Mouse (Mus musculus) adrenal gland, postnatal 14 days (tissue): ENCODE measurements around the gene Kctd5. TPM values are rescaled to one million over a fixed set of nuclear protein-coding genes. Genes with fewer than 3 reads are reported as not detected.
"Not testable (repeated sequence)": the region's sequence is repeated elsewhere in the genome, so short reads cannot be mapped to it uniquely, and the experiment has no call there.

Experiments
- DNase-seq: peaks from one replicate; pipeline ENCODE4 v3.0.0; 2021; ENCODE audit warnings: mixed read lengths
- long read RNA-seq, 2 experiments: library from polyadenylated mRNA; stranded (forward); transcript quantifications; one replicate each; pipeline ENCODE4 v2.0.0; 2021
- total RNA-seq: library from RNA; stranded (reverse); gene quantifications from 2 replicates; pipeline ENCODE4 v1.2.3, GENCODE M21; 2021

Gene Kctd5
- 19.1 and 21.9 TPM in 2 replicates for total RNA-seq
- long read RNA-seq, experiment 1, transcript Kctd5-201 (6 exons, 2,443 nt): major isoform, 65 of 69 reads
- long read RNA-seq, experiment 1, partial matches to known transcripts: 1 of 69 reads
- long read RNA-seq, experiment 1, other reads (novel, unspliced or antisense): 3 of 69 reads
- long read RNA-seq, experiment 2, transcript Kctd5-201 (6 exons, 2,443 nt): major isoform, 40 of 44 reads
- long read RNA-seq, experiment 2, partial matches to known transcripts: 0 of 44 reads
- long read RNA-seq, experiment 2, other reads (novel, unspliced or antisense): 4 of 44 reads

GRCm38 (mm10) chr17:24072919-24073696 is at the start of gene Kctd5:
Gene Kctd5 (minus strand): TSS chr17:24073485.
- peak; percentile 97 for DNase-seq

- no peak for DNase-seq
These were observed 46.2 kb upstream of the Kctd5 start for GRCm38 (mm10) chr17:24119446-24119845.

GRCm38 (mm10) chr17:24113031-24113430 is 39.7 kb upstream of the Kctd5 start:
- no peak for DNase-seq

- no peak for DNase-seq
These were observed 38.0 kb upstream of the Kctd5 start for GRCm38 (mm10) chr17:24111256-24111655.

- DNase-seq: no peak
These were observed 35.6 kb upstream of the Kctd5 start for GRCm38 (mm10) chr17:24108896-24109295.

- DNase-seq: no peak
These were observed 31.8 kb upstream of the Kctd5 start for GRCm38 (mm10) chr17:24105111-24105510.

- DNase-seq: no peak
These were observed 25.1 kb upstream of the Kctd5 start for GRCm38 (mm10) chr17:24098354-24098753.

GRCm38 (mm10) chr17:24090575-24090974 is 17.3 kb upstream of the Kctd5 start:
- no peak for DNase-seq

- not testable (repeated sequence) for DNase-seq
These were observed 13.1 kb upstream of the Kctd5 start for GRCm38 (mm10) chr17:24086399-24086798.

GRCm38 (mm10) chr17:24084593-24084992 is 11.3 kb upstream of the Kctd5 start:
- DNase-seq: no peak

GRCm38 (mm10) chr17:24077101-24077500 is 3.8 kb upstream of the Kctd5 start:
- DNase-seq: no peak

GRCm38 (mm10) chr17:24069531-24069930 is 3.8 kb downstream of the Kctd5 start:
- DNase-seq: no peak

- DNase-seq: no peak
These were observed 5.0 kb downstream of the Kctd5 start for GRCm38 (mm10) chr17:24068271-24068670.

GRCm38 (mm10) chr17:24062459-24063155 is 10.7 kb downstream of the Kctd5 start:
- DNase-seq: no peak

- DNase-seq: no peak
These were observed 15.5 kb downstream of the Kctd5 start for GRCm38 (mm10) chr17:24057730-24058245.

GRCm38 (mm10) chr17:24056636-24057625 is 16.4 kb downstream of the Kctd5 start:
- no peak for DNase-seq

GRCm38 (mm10) chr17:24049008-24049407 is 24.3 kb downstream of the Kctd5 start:
- DNase-seq: peak; percentile 32

- DNase-seq: no peak
These were observed 25.2 kb downstream of the Kctd5 start for GRCm38 (mm10) chr17:24048053-24048452.

- no peak for DNase-seq
These were observed 27.3 kb downstream of the Kctd5 start for GRCm38 (mm10) chr17:24046026-24046425.

GRCm38 (mm10) chr17:24045608-24046007 is 27.7 kb downstream of the Kctd5 start:
- DNase-seq: peak; percentile 63

GRCm38 (mm10) chr17:24044482-24044881 is 28.8 kb downstream of the Kctd5 start:
- DNase-seq: no peak
